Mouse (Mus musculus): ENCODE results near the gene Naaa. TPM values are rescaled to one million over a fixed set of nuclear protein-coding genes. Genes with fewer than 3 reads are reported as not detected.

The Naaa gene
- polyA plus RNA-seq, 1 experiment from 2014 or later: 25.1 TPM

DNA sequence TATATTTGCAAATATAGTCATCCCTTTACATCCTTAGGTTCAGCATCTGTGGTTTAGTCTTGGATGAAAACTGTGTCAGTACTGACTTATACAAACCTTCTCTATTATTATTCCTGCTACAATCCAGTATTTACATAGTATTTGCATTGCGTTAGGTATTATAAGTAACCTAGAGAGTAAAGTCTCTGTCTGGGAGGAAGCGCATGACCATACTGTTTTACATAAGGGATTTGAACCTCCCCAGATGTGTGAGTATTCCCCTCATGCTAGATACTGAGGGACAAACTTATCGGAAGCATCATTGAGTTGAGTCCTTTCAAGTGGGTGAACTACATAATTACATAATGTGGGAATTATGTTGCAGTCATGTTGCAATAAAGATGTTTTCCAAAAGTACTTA, 48.5 kb downstream of the Naaa start:
- no peak overlapping the region for H3K9ac ChIP-seq
- no peaks in the 10 kb centered on the region for H3K27me3 ChIP-seq (ENCODE audit: control insufficient read depth, insufficient read depth, low read length)
- 94% methylated on average over 3 of the region's 3 CpGs for WGBS
- H3K4me3 ChIP-seq (replicated peaks; ENCODE audit: low read length): no peak overlapping the region
- no peaks in the 10 kb centered on the region for H3K4me1 ChIP-seq (replicated peaks; ENCODE audit: control insufficient read depth, insufficient read depth, low read length)
- ATAC-seq (ENCODE audit: low FRiP score): no peak
- H3K36me3 ChIP-seq (replicated peaks; ENCODE audit: control insufficient read depth, insufficient read depth): no peaks in the 10 kb centered on the region
- no peak overlapping the region for H3K27ac ChIP-seq
- H3K9me3 ChIP-seq (ENCODE audit: control insufficient read depth, low read length): no peaks in the 10 kb centered on the region
- no peak for DNase-seq (ENCODE audit: low spot score)
- H3K4me2 ChIP-seq (replicated peaks): no peak overlapping the region

DNA sequence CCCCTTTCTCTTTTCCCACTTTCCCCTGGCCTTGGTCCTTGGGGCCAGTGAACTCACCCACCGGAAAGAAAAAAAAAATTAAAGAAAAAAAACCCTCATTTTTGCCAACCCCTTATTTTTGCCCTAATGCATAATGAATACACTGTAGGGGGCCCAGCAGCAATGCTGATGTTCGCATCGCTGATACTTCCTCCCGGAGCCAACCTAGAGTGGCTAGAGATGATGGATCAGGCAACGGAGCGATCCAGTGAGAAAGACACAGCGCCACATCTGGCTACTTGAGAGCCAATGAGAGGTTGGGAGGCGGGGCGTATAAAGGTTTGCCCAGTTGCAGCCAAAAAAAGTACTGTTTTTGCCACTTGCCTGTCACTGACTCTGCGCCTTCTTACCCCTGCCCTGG, 49.2 kb downstream of the Naaa start:
- Histone ChIP-seq H3K9ac (no peak overlapping the region), H3K36me3 (replicated peaks; ENCODE audit: control insufficient read depth, insufficient read depth) (no peaks in the 10 kb centered on the region), H3K27me3 (ENCODE audit: control insufficient read depth, insufficient read depth, low read length) (no peaks in the 10 kb centered on the region), H3K27ac (no peak overlapping the region), H3K4me1 (replicated peaks; ENCODE audit: control insufficient read depth, insufficient read depth, low read length) (no peaks in the 10 kb centered on the region), H3K4me3 (replicated peaks; ENCODE audit: low read length) (no peak overlapping the region), H3K4me2 (replicated peaks) (no peak overlapping the region), H3K9me3 (ENCODE audit: control insufficient read depth, low read length) (no peaks in the 10 kb centered on the region)
- no peak for DNase-seq (ENCODE audit: low spot score)
- no peak for ATAC-seq (ENCODE audit: low FRiP score)
- 28% methylated on average over 10 of the region's 10 CpGs for WGBS

DNA sequence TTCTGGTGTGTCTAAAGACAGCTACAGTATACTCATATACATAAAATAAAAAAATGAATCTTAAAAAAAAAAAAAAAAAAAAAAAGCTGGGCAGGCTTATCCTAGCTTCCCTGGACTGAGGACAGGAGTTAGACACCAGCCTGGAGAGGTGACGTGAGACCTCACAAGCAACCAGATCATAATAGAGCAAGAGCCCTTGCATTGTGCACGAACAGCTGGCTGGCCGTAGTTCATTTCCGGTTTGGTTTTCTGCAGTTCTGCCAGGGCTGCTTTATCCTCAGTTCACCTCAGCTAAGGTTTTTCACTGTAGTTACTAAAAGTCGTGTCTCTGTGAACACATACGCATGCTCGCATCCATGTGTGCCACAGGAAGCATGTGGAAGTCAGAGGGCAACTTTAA, 50.2 kb downstream of the Naaa start:
- H3K27me3 ChIP-seq (ENCODE audit: control insufficient read depth, insufficient read depth, low read length): no peaks in the 10 kb centered on the region
- no peak for ATAC-seq (ENCODE audit: low FRiP score)
- H3K36me3 ChIP-seq (replicated peaks; ENCODE audit: control insufficient read depth, insufficient read depth): no peaks in the 10 kb centered on the region
- no peak for DNase-seq (ENCODE audit: low spot score)
- H3K4me1 ChIP-seq (replicated peaks; ENCODE audit: control insufficient read depth, insufficient read depth, low read length): no peaks in the 10 kb centered on the region
- H3K4me2 ChIP-seq (replicated peaks): no peak overlapping the region
- WGBS: 89% methylated on average over 7 of the region's 7 CpGs
- H3K4me3 ChIP-seq (replicated peaks; ENCODE audit: low read length): no peak overlapping the region
- H3K9ac ChIP-seq: no peak overlapping the region
- no peaks in the 10 kb centered on the region for H3K9me3 ChIP-seq (ENCODE audit: control insufficient read depth, low read length)
- no peak overlapping the region for H3K27ac ChIP-seq

DNA sequence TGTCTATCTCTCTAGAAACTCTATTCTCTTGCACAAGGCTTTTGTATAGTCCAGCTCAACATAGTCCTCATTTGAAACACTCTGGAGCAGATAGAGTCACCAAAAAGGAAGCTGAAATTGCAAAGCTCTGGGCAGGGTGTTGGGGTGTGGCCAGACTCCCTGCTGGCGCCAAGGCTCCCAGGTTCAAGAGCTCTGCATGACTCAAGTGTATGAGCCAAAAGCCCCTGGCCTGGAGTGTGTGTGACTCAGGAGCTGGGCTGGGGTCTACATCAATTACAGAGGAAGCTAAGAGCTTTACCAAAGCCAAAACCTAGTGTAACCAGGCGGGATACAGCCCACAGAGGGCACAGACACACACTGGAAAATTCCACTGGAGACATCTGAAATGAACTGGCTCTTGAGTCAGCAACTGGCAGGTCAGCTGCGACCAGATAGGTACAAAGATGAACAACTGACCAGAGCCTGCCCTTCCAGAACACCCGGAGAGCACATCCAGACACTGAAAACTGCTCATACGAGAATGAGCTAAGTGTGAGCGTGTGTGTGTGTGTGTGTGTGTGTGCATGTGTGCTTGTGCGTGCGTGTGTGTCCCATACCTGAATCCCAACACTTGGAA, 57.6 kb downstream of the Naaa start:
- Histone ChIP-seq H3K4me2 (replicated peaks) (no peak overlapping the region), H3K27me3 (ENCODE audit: control insufficient read depth, insufficient read depth, low read length) (no peaks in the 10 kb centered on the region), H3K36me3 (replicated peaks; ENCODE audit: control insufficient read depth, insufficient read depth) (no peaks in the 10 kb centered on the region), H3K9me3 (ENCODE audit: control insufficient read depth, low read length) (no peaks in the 10 kb centered on the region), H3K4me1 (replicated peaks; ENCODE audit: control insufficient read depth, insufficient read depth, low read length) (peaks cover 13% of the 10 kb centered on the region), H3K9ac (no peak overlapping the region), H3K4me3 (replicated peaks; ENCODE audit: low read length) (no peak overlapping the region), H3K27ac (peak overlapping the region; percentile 80; the same call in 1 of the 2 replicates)
- WGBS: 92% methylated on average over 8 of the region's 8 CpGs
- no peak for DNase-seq (ENCODE audit: low spot score)
- no peak for ATAC-seq (ENCODE audit: low FRiP score)

DNA sequence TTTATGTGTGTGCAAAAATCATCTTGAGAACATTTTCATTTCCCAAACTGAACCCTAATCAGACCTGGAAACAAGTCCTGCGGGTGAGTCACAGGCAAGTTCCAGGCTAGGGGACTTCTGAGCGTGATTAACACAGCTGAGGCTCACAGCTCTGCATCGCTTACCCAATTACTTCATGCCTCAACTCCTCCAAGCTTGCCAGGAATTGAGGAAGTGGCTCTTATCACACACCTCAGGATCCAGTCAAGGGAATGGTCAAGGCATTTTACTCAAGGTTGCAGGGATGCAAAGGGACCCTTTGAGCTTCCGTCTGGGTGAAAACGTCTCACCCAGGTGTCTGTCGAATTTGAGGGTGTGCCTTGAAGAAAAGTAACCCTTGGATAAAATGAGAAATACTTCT, 58.1 kb downstream of the Naaa start:
- 69% methylated on average over 6 of the region's 6 CpGs for WGBS

DNA sequence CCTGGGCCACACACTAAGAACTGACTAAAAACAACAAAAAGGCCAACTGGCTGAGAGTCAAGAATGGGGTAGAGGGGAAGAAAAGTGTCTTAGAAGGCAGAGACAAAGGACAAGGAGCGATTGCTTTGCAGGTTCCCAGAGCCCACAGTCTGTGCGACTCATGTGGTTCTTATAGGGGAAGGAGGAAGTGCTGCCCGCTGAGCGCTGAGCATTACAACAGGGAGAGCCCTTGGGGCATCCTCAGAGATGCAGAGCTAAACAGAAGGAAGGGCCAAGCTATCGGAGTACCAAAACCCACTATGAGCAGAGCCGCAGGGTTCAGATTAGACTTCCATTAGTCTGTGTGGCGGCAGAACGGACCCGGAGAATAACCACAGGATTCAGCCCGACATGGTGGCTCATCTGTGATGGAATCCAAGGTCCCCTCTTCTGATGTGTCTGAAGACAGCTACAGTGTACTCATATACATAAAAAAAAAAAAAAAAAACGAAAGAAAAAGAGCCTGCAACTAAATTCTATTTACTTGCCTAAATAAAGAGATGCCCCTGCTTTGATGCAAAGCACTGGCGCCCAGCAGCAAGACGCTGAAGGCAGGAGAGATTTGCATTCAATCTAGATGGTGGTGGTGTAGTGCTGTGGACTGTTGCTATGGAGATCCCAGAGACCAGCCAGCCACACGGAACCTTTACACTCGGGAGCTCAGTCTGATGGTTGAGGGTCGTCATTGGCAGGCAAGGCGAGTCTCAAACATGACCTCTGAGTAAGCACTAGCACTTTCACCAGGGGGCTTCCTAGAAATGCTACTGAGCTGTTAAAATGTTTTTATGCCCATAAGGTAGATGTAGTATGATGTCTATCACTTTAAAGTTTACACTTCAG, 58.8 kb downstream of the Naaa start:
- Histone ChIP-seq H3K27me3 (ENCODE audit: control insufficient read depth, insufficient read depth, low read length) (no peaks in the 10 kb centered on the region), H3K4me2 (replicated peaks) (peak overlapping the region; percentile 26), H3K27ac (peak overlapping the region; percentile 80), H3K4me1 (replicated peaks; ENCODE audit: control insufficient read depth, insufficient read depth, low read length) (peaks cover 13% of the 10 kb centered on the region), H3K9me3 (ENCODE audit: control insufficient read depth, low read length) (no peaks in the 10 kb centered on the region), H3K9ac (0 out of 2 replicates have a peak overlapping the region, but pooled peaks have one; percentile 34), H3K4me3 (replicated peaks; ENCODE audit: low read length) (no peak overlapping the region), H3K36me3 (replicated peaks; ENCODE audit: control insufficient read depth, insufficient read depth) (no peaks in the 10 kb centered on the region)
- ATAC-seq (ENCODE audit: low FRiP score) (peak; percentile 90), DNase-seq (ENCODE audit: low spot score) (peak; percentile 58)
- WGBS: 27% methylated on average over 17 of the region's 17 CpGs

More for the DNA sequence above, 58.1 kb downstream of the Naaa start:
- Histone ChIP-seq H3K27me3 (ENCODE audit: control insufficient read depth, insufficient read depth, low read length) (no peaks in the 10 kb centered on the region), H3K9me3 (ENCODE audit: control insufficient read depth, low read length) (no peaks in the 10 kb centered on the region), H3K4me3 (replicated peaks; ENCODE audit: low read length) (no peak overlapping the region), H3K4me2 (replicated peaks) (peak overlapping the region; percentile 26; the same call in 1 of the 2 replicates), H3K9ac (no peak overlapping the region), H3K4me1 (replicated peaks; ENCODE audit: control insufficient read depth, insufficient read depth, low read length) (peaks cover 13% of the 10 kb centered on the region), H3K36me3 (replicated peaks; ENCODE audit: control insufficient read depth, insufficient read depth) (no peaks in the 10 kb centered on the region), H3K27ac (peak overlapping the region; percentile 80)
- ATAC-seq (ENCODE audit: low FRiP score): no peak
- no peak for DNase-seq (ENCODE audit: low spot score)

DNA sequence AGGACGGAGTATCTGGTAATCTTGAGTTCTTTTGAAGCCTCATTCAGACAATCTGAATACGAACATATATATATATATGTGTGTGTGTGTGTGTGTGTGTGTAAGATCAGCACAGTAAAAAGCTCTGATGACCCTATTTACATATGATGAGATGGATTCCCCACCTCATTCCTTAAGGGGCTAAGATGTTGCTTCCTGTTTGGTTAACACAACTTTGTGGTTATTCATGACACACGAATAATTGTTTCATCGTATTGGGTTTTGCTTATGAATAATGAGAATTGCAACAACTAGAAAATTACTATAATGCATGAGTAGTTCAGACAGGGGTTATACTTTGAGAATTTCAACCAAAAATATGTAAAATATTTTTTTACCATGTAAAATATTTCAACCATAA, 62.7 kb downstream of the Naaa start, which contains the start of gene U90926:
Gene U90926, minus strand, starts transcription at position 101 of the 400 bp plus-strand sequence.
- peaks cover 13% of the 10 kb centered on the region for H3K4me1 ChIP-seq (replicated peaks; ENCODE audit: control insufficient read depth, insufficient read depth, low read length)
- no peaks in the 10 kb centered on the region for H3K36me3 ChIP-seq (replicated peaks; ENCODE audit: control insufficient read depth, insufficient read depth)
- WGBS: 97% methylated on average over 4 of the region's 4 CpGs
- H3K4me2 ChIP-seq (replicated peaks): no peak within 1 kb of the TSS
- DNase-seq (ENCODE audit: low spot score): no peak
- no peak within 1 kb of the TSS for H3K27ac ChIP-seq
- H3K27me3 ChIP-seq (ENCODE audit: control insufficient read depth, insufficient read depth, low read length): no peaks in the 10 kb centered on the region
- H3K9ac ChIP-seq: no peak within 1 kb of the TSS
- H3K9me3 ChIP-seq (ENCODE audit: control insufficient read depth, low read length): no peaks in the 10 kb centered on the region
- H3K4me3 ChIP-seq (replicated peaks; ENCODE audit: low read length): no peak within 1 kb of the TSS
- ATAC-seq (ENCODE audit: low FRiP score): no peak

DNA sequence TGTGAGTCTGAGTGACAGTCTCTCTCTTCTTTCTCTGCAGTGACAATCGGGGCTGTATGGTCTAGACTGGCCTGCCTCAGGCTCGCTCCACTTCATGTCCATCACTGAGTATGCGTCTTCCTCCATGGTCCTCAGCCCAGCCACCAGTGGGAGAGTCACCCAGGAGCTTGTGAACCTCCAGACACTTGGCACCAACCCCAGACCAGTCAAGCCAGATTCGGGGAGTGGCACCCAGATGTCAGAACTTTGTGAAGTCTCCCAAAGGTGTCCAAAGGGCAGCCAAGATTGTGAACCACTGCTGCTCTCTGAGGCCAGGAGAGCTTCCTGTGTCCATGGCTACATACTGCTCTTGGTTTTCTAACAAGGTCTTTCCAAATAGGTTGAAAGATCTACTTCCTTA, 65.7 kb downstream of the Naaa start:
- ATAC-seq (ENCODE audit: low FRiP score) (no peak), DNase-seq (ENCODE audit: low spot score) (no peak)
- 90% methylated on average over 4 of the region's 4 CpGs for WGBS
- Histone ChIP-seq H3K4me1 (replicated peaks; ENCODE audit: control insufficient read depth, insufficient read depth, low read length) (no peaks in the 10 kb centered on the region), H3K27ac (no peak overlapping the region), H3K36me3 (replicated peaks; ENCODE audit: control insufficient read depth, insufficient read depth) (no peaks in the 10 kb centered on the region), H3K9ac (no peak overlapping the region), H3K4me3 (replicated peaks; ENCODE audit: low read length) (no peak overlapping the region), H3K9me3 (ENCODE audit: control insufficient read depth, low read length) (no peaks in the 10 kb centered on the region), H3K4me2 (replicated peaks) (no peak overlapping the region), H3K27me3 (ENCODE audit: control insufficient read depth, insufficient read depth, low read length) (no peaks in the 10 kb centered on the region)

DNA sequence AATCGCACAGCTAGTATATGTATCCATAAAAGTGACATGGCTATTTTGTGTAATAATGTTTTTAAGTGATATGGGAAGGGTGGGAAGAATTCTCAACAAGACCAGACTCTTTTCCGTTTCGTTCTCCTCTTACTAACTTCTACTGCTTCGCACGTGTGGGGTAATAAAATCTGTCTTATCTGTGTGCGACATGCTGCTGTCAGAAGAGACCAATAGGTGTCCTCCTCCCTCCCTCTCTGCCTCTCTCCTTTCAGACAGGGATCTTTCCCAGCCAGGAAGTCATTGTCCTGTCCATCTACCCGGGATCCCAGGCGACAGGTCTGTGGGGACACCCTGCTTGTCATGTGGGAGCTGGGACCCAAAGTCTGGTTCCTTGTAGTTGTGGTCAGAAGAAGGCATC, 67.8 kb downstream of the Naaa start:
- Histone ChIP-seq H3K27ac (no peak overlapping the region), H3K9ac (no peak overlapping the region), H3K27me3 (ENCODE audit: control insufficient read depth, insufficient read depth, low read length) (no peaks in the 10 kb centered on the region), H3K4me2 (replicated peaks) (no peak overlapping the region), H3K36me3 (replicated peaks; ENCODE audit: control insufficient read depth, insufficient read depth) (peaks cover 6% of the 10 kb centered on the region), H3K4me3 (replicated peaks; ENCODE audit: low read length) (no peak overlapping the region), H3K4me1 (replicated peaks; ENCODE audit: control insufficient read depth, insufficient read depth, low read length) (no peaks in the 10 kb centered on the region), H3K9me3 (ENCODE audit: control insufficient read depth, low read length) (no peaks in the 10 kb centered on the region)
- 86% methylated on average over 8 of the region's 8 CpGs for WGBS
- ATAC-seq (ENCODE audit: low FRiP score): no peak
- DNase-seq (ENCODE audit: low spot score): no peak
